Mouse (Mus musculus) inflammation-experienced regulatory T-cells, adult 6 months (primary cell): ENCODE measurements around the gene Cdh23. TPM values are rescaled to one million over a fixed set of nuclear protein-coding genes. Genes with fewer than 3 reads are reported as not detected.

ENCODE experiments used
- ATAC-seq: one replicate; pipeline ENCODE4 v1.8.0; 2017
- polyA plus RNA-seq, 3 experiments: library from polyadenylated mRNA; unstranded; fragments of 100-300 nt; shearing (Covaris generic); gene quantifications; one replicate each; pipeline ENCODE4 v1.2.1; 2017

Gene Cdh23
- polyA plus RNA-seq, 3 experiments from 2014 or later: 5.0 to 7.1 (median 5.6) TPM

- ATAC-seq: no peak
Measured at GRCm38 (mm10) chr10:60467752-60468151, 228.5 kb downstream of the Cdh23 start.

GRCm38 (mm10) chr10:60463953-60464647, 232.2 kb downstream of the Cdh23 start:
- ATAC-seq: no peak

GRCm38 (mm10) chr10:60456662-60457397, 239.5 kb downstream of the Cdh23 start:
- no peak for ATAC-seq

GRCm38 (mm10) chr10:60455193-60455592, 241.1 kb downstream of the Cdh23 start:
- no peak for ATAC-seq

GRCm38 (mm10) chr10:60447186-60447585, 249.1 kb downstream of the Cdh23 start:
- no peak for ATAC-seq

- no peak for ATAC-seq
Measured at GRCm38 (mm10) chr10:60445031-60445593, 251.2 kb downstream of the Cdh23 start.

- ATAC-seq: no peak
Measured at GRCm38 (mm10) chr10:60443078-60443477, 253.2 kb downstream of the Cdh23 start.

GRCm38 (mm10) chr10:60442321-60442720, 254.0 kb downstream of the Cdh23 start:
- ATAC-seq: no peak

GRCm38 (mm10) chr10:60432679-60433078, 263.6 kb downstream of the Cdh23 start:
- no peak for ATAC-seq

- no peak for ATAC-seq
Measured at GRCm38 (mm10) chr10:60430591-60430990, 265.7 kb downstream of the Cdh23 start.

- no peak for ATAC-seq
Measured at GRCm38 (mm10) chr10:60430001-60430400, 266.3 kb downstream of the Cdh23 start.

GRCm38 (mm10) chr10:60422756-60423155, 273.5 kb downstream of the Cdh23 start:
- no peak for ATAC-seq

- ATAC-seq: no peak
Measured at GRCm38 (mm10) chr10:60419624-60420023, 276.7 kb downstream of the Cdh23 start.

- peak; percentile 48 for ATAC-seq
Measured at GRCm38 (mm10) chr10:60418137-60418536, 278.2 kb downstream of the Cdh23 start.

- no peak for ATAC-seq
Measured at GRCm38 (mm10) chr10:60417041-60417440, 279.2 kb downstream of the Cdh23 start.

GRCm38 (mm10) chr10:60413756-60414155, 282.5 kb downstream of the Cdh23 start:
- ATAC-seq: no peak

- no peak for ATAC-seq
Measured at GRCm38 (mm10) chr10:60411794-60412193, 284.5 kb downstream of the Cdh23 start.

GRCm38 (mm10) chr10:60407831-60408230, 288.5 kb downstream of the Cdh23 start:
- peak; percentile 82 for ATAC-seq

GRCm38 (mm10) chr10:60405460-60406177, 290.7 kb downstream of the Cdh23 start:
- no peak for ATAC-seq

GRCm38 (mm10) chr10:60400507-60401295, 295.6 kb downstream of the Cdh23 start:
- no peak for ATAC-seq

- no peak for ATAC-seq
Measured at GRCm38 (mm10) chr10:60399449-60399848, 296.8 kb downstream of the Cdh23 start, which contains the start of gene Gm17455. TSS of gene Gm17455 (plus strand) at chr10:60399726.
